18 mouse cellular contexts compared by ENCODE assay signal in the genomic region with DNA sequence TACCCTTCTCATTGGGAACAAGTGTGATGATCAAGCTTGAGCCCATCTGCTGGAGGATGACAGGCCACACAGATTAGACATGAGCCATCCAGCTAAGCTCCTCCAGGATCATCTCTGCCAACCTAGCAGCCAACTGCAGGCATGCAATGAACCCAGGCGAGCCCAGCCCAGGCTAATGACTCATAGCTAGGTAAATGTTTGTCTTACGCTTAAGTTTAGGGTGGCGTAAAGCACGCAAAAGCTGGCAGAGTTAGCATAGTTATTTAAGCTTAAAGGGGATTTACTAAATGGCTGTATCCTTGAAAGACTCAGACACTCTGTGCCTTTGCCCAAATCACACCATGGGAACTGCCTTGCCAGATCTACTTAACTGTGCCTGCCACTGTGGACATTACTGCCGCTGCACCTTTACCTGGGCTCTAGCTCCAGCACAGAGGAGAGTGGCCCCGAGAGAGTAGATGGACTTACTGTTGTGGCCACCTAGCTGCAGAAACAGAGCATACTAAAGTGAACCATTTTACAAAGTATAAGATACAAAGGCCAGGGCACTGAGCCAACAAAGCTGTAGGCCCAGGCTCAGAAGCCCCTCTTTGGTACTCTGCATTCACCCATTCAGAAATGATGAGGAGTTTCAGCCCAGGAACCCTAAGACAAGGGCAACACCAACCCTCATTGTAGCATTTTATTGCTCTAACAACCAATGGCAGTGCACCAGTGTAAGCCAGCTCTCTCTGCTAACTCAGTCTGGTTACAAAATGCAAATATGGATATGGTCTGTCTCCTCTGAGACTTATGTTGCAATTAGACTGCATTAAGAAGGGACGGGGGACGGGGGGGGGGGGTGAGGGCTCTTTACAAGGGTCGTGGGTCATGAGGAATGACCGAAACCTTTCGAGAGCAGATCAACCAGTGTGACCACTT. TPM values are rescaled to one million over a fixed set of nuclear protein-coding genes. Genes with fewer than 3 reads are reported as not detected.
DNase-seq lines count a peak whose midpoint lies in the region; ATAC-seq lines count a peak whose summit lies in the region.
"Had no signal": no experiment of that assay in that cellular context is flagged by ENCODE, and none has a peak within 500 bp of the region (broad histone marks: within the 10 kb centered on the region; RNA-seq: fewer than 3 reads in every experiment).

No protein-coding gene starts in this region.

- intact Hi-C loops in left cerebral cortex, postnatal 10 days (cut with DNase I) = no loop called here

- H3K9me3 ChIP-seq in embryonic facial prominence, embryonic 14.5 days (ENCODE audit: control insufficient read depth, low read length) = no peaks in the 10 kb centered on the region
- H3K9me3 ChIP-seq in embryonic facial prominence, embryonic 10.5 days = no peaks in the 10 kb centered on the region
- H3K9me3 ChIP-seq: limb, embryonic 12.5 days; liver, embryonic 15.5 days; midbrain, embryonic 10.5 days had no signal

- H3K4me1 ChIP-seq in embryonic facial prominence, embryonic 14.5 days (ENCODE audit: control insufficient read depth, insufficient read depth, low read length) = no peaks in the 10 kb centered on the region
- H3K4me1 ChIP-seq in embryonic facial prominence, embryonic 10.5 days = peaks cover 6% of the 10 kb centered on the region; the same call in 1 of the 2 replicates
- H3K4me1 ChIP-seq: heart, embryonic 12.5 days; liver, embryonic 15.5 days; midbrain, embryonic 10.5 days had no signal

- no peak overlapping the region for H3K27ac ChIP-seq in embryonic facial prominence, embryonic 14.5 days (replicated peaks; ENCODE audit: low read depth, low read length)
- H3K27ac ChIP-seq in embryonic facial prominence, embryonic 10.5 days (replicated peaks) = no peak overlapping the region
- H3K27ac ChIP-seq: hindbrain, postnatal 0 days; limb, embryonic 12.5 days; liver, embryonic 15.5 days; midbrain, embryonic 10.5 days had no signal

- H3K27me3 ChIP-seq in embryonic facial prominence, embryonic 14.5 days (replicated peaks; ENCODE audit: control insufficient read depth, insufficient read depth, low read length) = no peaks in the 10 kb centered on the region
- H3K27me3 ChIP-seq in embryonic facial prominence, embryonic 10.5 days (replicated peaks; ENCODE audit: low read depth, poor library complexity, severe bottlenecking) = peaks cover 15% of the 10 kb centered on the region; the same call in 1 of the 2 replicates

- WGBS in embryonic facial prominence, embryonic 14.5 days = 77% methylated on average over 11 of the region's 11 CpGs
- 76% methylated on average over 11 of the region's 11 CpGs for WGBS in embryonic facial prominence, embryonic 10.5 days

- DNase-seq in embryonic facial prominence, embryonic 14.5 days (ENCODE audit: low spot score) = peak; percentile 56
- no peak for DNase-seq in embryonic facial prominence, embryonic 10.5 days (ENCODE audit: low spot score)
- peak; percentile 32 for DNase-seq in retina, postnatal 1 day
- DNase-seq in retina, embryonic 14.5 days (ENCODE audit: low spot score) = no peak
- DNase-seq in lung, postnatal 14 days = peak; percentile 18
- DNase-seq in gastrocnemius, postnatal 10 days = no peak
- no peak for DNase-seq in right cerebral cortex, postnatal 36 days (ENCODE audit: low spot score in 2 of 2)
- no peak for DNase-seq in left cerebral cortex, postnatal 10 days (ENCODE audit: extremely low spot score in 1 of 2, low spot score in 2 of 2)
- DNase-seq: cerebellum, adult 11 months; cerebellum, postnatal 25 days; heart, postnatal 36 days; right cerebral cortex, postnatal 14 days; thymus, adult 2 months had no signal

- no peaks in the 10 kb centered on the region for H3K36me3 ChIP-seq in embryonic facial prominence, embryonic 14.5 days (ENCODE audit: control insufficient read depth, insufficient read depth, low read length)
- H3K36me3 ChIP-seq in embryonic facial prominence, embryonic 10.5 days (replicated peaks) = no peaks in the 10 kb centered on the region
- H3K36me3 ChIP-seq: heart, embryonic 12.5 days; limb, embryonic 12.5 days; liver, embryonic 15.5 days; midbrain, embryonic 10.5 days had no signal

- no peak overlapping the region for H3K4me2 ChIP-seq in embryonic facial prominence, embryonic 14.5 days (ENCODE audit: low read depth, low read length)
- H3K4me2 ChIP-seq: heart, embryonic 12.5 days; limb, embryonic 12.5 days; liver, embryonic 15.5 days had no signal

- H3K4me3 ChIP-seq in embryonic facial prominence, embryonic 14.5 days (ENCODE audit: low read depth, low read length) = no peak overlapping the region
- H3K4me3 ChIP-seq in embryonic facial prominence, embryonic 10.5 days = no peak overlapping the region
- H3K4me3 ChIP-seq: heart, embryonic 12.5 days; limb, embryonic 12.5 days; liver, embryonic 15.5 days; midbrain, embryonic 10.5 days had no signal

- no peak overlapping the region for H3K9ac ChIP-seq in embryonic facial prominence, embryonic 14.5 days (ENCODE audit: low read depth, low read length)
- H3K9ac ChIP-seq: heart, embryonic 12.5 days; limb, embryonic 12.5 days; liver, embryonic 15.5 days had no signal

- peak; percentile 42; the same call in 1 of the 2 replicates for ATAC-seq in embryonic facial prominence, embryonic 14.5 days (ENCODE audit: low read depth)
- ATAC-seq: hindbrain, postnatal 0 days had no signal

RNA-seq across cellular contexts. Expression of gene Rbpj, which starts 2.6 kb away (rescaled TPM):
- polyA plus RNA-seq in embryonic facial prominence, embryonic 14.5 days (2014; fragmentation: Nextera tagmentation; extraction: Ambion mirVana) = 48.1 and 49.4 TPM in 2 replicates
- polyA plus RNA-seq in embryonic facial prominence, embryonic 10.5 days (2016; fragmentation: Nextera tagmentation; extraction: Ambion mirVana) = 43.5 and 44.9 TPM in 2 replicates
- 10 to 100 TPM; 32.2 to 45.3 TPM for total RNA-seq in gastrocnemius, postnatal 10 days (2021)
- total RNA-seq in left cerebral cortex, postnatal 10 days (2021) = 10 to 100 TPM; 23.3 to 24.6 TPM

Comparison
In these comparisons a context has a peak if more than half of its experiments do, and no peak if none do; other contexts are left out.
1. DNase-seq: peak in embryonic facial prominence, embryonic 14.5 days (single experiment), retina, postnatal 1 day (single experiment) and lung, postnatal 14 days (single experiment); none in embryonic facial prominence, embryonic 10.5 days (single experiment), retina, embryonic 14.5 days (single experiment), gastrocnemius, postnatal 10 days (single experiment), right cerebral cortex, postnatal 36 days (0 of 2) and left cerebral cortex, postnatal 10 days (0 of 2).